Mouse (Mus musculus) G1E (cell line): Measurements from ENCODE around the gene Olfr968. TPM values are rescaled to one million over a fixed set of nuclear protein-coding genes. Genes with fewer than 3 reads are reported as not detected.

ENCODE experiments used
- polyA plus RNA-seq: library from polyadenylated mRNA; stranded (reverse); fragments of >175 nt; gene quantifications from 2 replicates; pipeline ENCODE4 v1.2.3, GENCODE M21; 2012
- total RNA-seq, 2 experiments: library from RNA; stranded (forward) in 1 of 2; stranded (reverse) in 1 of 2; fragments of 200-1000 nt in 1 of 2; fragments of >200 nt in 1 of 2; fragmentation: Nextera tagmentation in 1 of 2; gene quantifications; 2 replicates each; pipeline ENCODE4 v1.2.3; 2014 to 2017

The Olfr968 gene
- total and polyA plus RNA-seq, 3 experiments: 0.11 TPM; not detected in 2

Other genes starting within 250 kb of the Olfr968 start
Only the 20 nearest of the 23 such genes appear.
- not detected in 2 replicates for gene Olfr959, start 207.7 kb downstream of the Olfr968 start, total RNA-seq (2014; fragmentation: Nextera tagmentation)
- 0.05 and 0.23 TPM in 2 replicates for gene Olfr959, start 207.7 kb downstream of the Olfr968 start, total RNA-seq (2017)
- gene Olfr959, start 207.7 kb downstream of the Olfr968 start, polyA plus RNA-seq: not detected in 2 replicates
- not detected in 2 replicates for gene AW551984, start 178.8 kb downstream of the Olfr968 start, total RNA-seq (2014; fragmentation: Nextera tagmentation)
- 0.27 TPM in 1 of 2 replicates, not detected in the other for gene AW551984, start 178.8 kb downstream of the Olfr968 start, total RNA-seq (2017)
- not detected in 2 replicates for gene AW551984, start 178.8 kb downstream of the Olfr968 start, polyA plus RNA-seq
- not detected in 2 replicates for gene Olfr148, start 172.6 kb downstream of the Olfr968 start, total RNA-seq (2014; fragmentation: Nextera tagmentation)
- gene Olfr148, start 172.6 kb downstream of the Olfr968 start, total RNA-seq (2017): 0.12 TPM in 1 of 2 replicates, not detected in the other
- gene Olfr148, start 172.6 kb downstream of the Olfr968 start, polyA plus RNA-seq: not detected in 2 replicates
- not detected in 2 replicates for gene Olfr960, start 161.9 kb downstream of the Olfr968 start, total RNA-seq (2014; fragmentation: Nextera tagmentation)
- gene Olfr960, start 161.9 kb downstream of the Olfr968 start, total RNA-seq (2017): 0.49 TPM in 1 of 2 replicates, not detected in the other
- gene Olfr960, start 161.9 kb downstream of the Olfr968 start, polyA plus RNA-seq: not detected in 2 replicates
- not detected in 2 replicates for gene Olfr961, start 138.2 kb downstream of the Olfr968 start, total RNA-seq (2014; fragmentation: Nextera tagmentation)
- gene Olfr961, start 138.2 kb downstream of the Olfr968 start, total RNA-seq (2017): 0.11 and 0.12 TPM in 2 replicates
- not detected in 2 replicates for gene Olfr961, start 138.2 kb downstream of the Olfr968 start, polyA plus RNA-seq
- not detected in 2 replicates for gene Olfr963, start 116.0 kb downstream of the Olfr968 start, total RNA-seq (2014; fragmentation: Nextera tagmentation)
- gene Olfr963, start 116.0 kb downstream of the Olfr968 start, total RNA-seq (2017): 0.06 TPM in 1 of 2 replicates, not detected in the other
- not detected in 2 replicates for gene Olfr963, start 116.0 kb downstream of the Olfr968 start, polyA plus RNA-seq
- not detected in 2 replicates for gene Olfr149, start 76.1 kb downstream of the Olfr968 start, total RNA-seq (2014; fragmentation: Nextera tagmentation)
- 0.17 TPM in 1 of 2 replicates, not detected in the other for gene Olfr149, start 76.1 kb downstream of the Olfr968 start, total RNA-seq (2017)
- gene Olfr149, start 76.1 kb downstream of the Olfr968 start, polyA plus RNA-seq: not detected in 2 replicates
- gene Olfr965, start 71.9 kb downstream of the Olfr968 start, total RNA-seq (2014; fragmentation: Nextera tagmentation): not detected in 2 replicates
- gene Olfr965, start 71.9 kb downstream of the Olfr968 start, total RNA-seq (2017): 0.23 TPM in 1 of 2 replicates, not detected in the other
- gene Olfr965, start 71.9 kb downstream of the Olfr968 start, polyA plus RNA-seq: not detected in 2 replicates
- not detected in 2 replicates for gene Olfr150, start 52.3 kb downstream of the Olfr968 start, total RNA-seq (2014; fragmentation: Nextera tagmentation)
- 0.11 TPM in 1 of 2 replicates, not detected in the other for gene Olfr150, start 52.3 kb downstream of the Olfr968 start, total RNA-seq (2017)
- not detected in 2 replicates for gene Olfr150, start 52.3 kb downstream of the Olfr968 start, polyA plus RNA-seq
- not detected in 2 replicates for gene Olfr967, start 37.0 kb downstream of the Olfr968 start, total RNA-seq (2014; fragmentation: Nextera tagmentation)
- gene Olfr967, start 37.0 kb downstream of the Olfr968 start, total RNA-seq (2017): 0.16 TPM in 1 of 2 replicates, not detected in the other
- not detected in 2 replicates for gene Olfr967, start 37.0 kb downstream of the Olfr968 start, polyA plus RNA-seq
- not detected in 2 replicates for gene Olfr969, start 7.7 kb upstream of the Olfr968 start, total RNA-seq (2014; fragmentation: Nextera tagmentation)
- not detected in 2 replicates for gene Olfr969, start 7.7 kb upstream of the Olfr968 start, total RNA-seq (2017)
- not detected in 2 replicates for gene Olfr969, start 7.7 kb upstream of the Olfr968 start, polyA plus RNA-seq
- not detected in 2 replicates for gene Olfr970, start 25.6 kb upstream of the Olfr968 start, total RNA-seq (2014; fragmentation: Nextera tagmentation)
- gene Olfr970, start 25.6 kb upstream of the Olfr968 start, total RNA-seq (2017): 0.33 TPM in 1 of 2 replicates, not detected in the other
- not detected in 2 replicates for gene Olfr970, start 25.6 kb upstream of the Olfr968 start, polyA plus RNA-seq
- gene Olfr971, start 53.6 kb upstream of the Olfr968 start, total RNA-seq (2014; fragmentation: Nextera tagmentation): not detected in 2 replicates
- not detected in 2 replicates for gene Olfr971, start 53.6 kb upstream of the Olfr968 start, total RNA-seq (2017)
- gene Olfr971, start 53.6 kb upstream of the Olfr968 start, polyA plus RNA-seq: not detected in 2 replicates
- not detected in 2 replicates for gene Olfr972, start 83.2 kb upstream of the Olfr968 start, total RNA-seq (2014; fragmentation: Nextera tagmentation)
- 0.44 TPM in 1 of 2 replicates, not detected in the other for gene Olfr972, start 83.2 kb upstream of the Olfr968 start, total RNA-seq (2017)
- gene Olfr972, start 83.2 kb upstream of the Olfr968 start, polyA plus RNA-seq: not detected in 2 replicates
- not detected in 2 replicates for gene Olfr229, start 124.1 kb upstream of the Olfr968 start, total RNA-seq (2014; fragmentation: Nextera tagmentation)
- gene Olfr229, start 124.1 kb upstream of the Olfr968 start, total RNA-seq (2017): 0.16 TPM in 1 of 2 replicates, not detected in the other
- gene Olfr229, start 124.1 kb upstream of the Olfr968 start, polyA plus RNA-seq: not detected in 2 replicates
- not detected in 2 replicates for gene Olfr974, start 154.2 kb upstream of the Olfr968 start, total RNA-seq (2014; fragmentation: Nextera tagmentation)
- gene Olfr974, start 154.2 kb upstream of the Olfr968 start, total RNA-seq (2017): not detected in 2 replicates
- not detected in 2 replicates for gene Olfr974, start 154.2 kb upstream of the Olfr968 start, polyA plus RNA-seq
- gene Olfr975, start 168.8 kb upstream of the Olfr968 start, total RNA-seq (2014; fragmentation: Nextera tagmentation): 0.38 TPM in 1 of 2 replicates, not detected in the other
- gene Olfr975, start 168.8 kb upstream of the Olfr968 start, total RNA-seq (2017): 0.22 and 0.29 TPM in 2 replicates
- gene Olfr975, start 168.8 kb upstream of the Olfr968 start, polyA plus RNA-seq: not detected in 2 replicates
- not detected in 2 replicates for gene Olfr976, start 177.9 kb upstream of the Olfr968 start, total RNA-seq (2014; fragmentation: Nextera tagmentation)
- gene Olfr976, start 177.9 kb upstream of the Olfr968 start, total RNA-seq (2017): not detected in 2 replicates
- gene Olfr976, start 177.9 kb upstream of the Olfr968 start, polyA plus RNA-seq: not detected in 2 replicates
- gene Olfr978, start 208.9 kb upstream of the Olfr968 start, total RNA-seq (2014; fragmentation: Nextera tagmentation): not detected in 2 replicates
- gene Olfr978, start 208.9 kb upstream of the Olfr968 start, total RNA-seq (2017): 0.05 and 0.23 TPM in 2 replicates
- gene Olfr978, start 208.9 kb upstream of the Olfr968 start, polyA plus RNA-seq: not detected in 2 replicates
- gene Olfr979, start 220.2 kb upstream of the Olfr968 start, total RNA-seq (2014; fragmentation: Nextera tagmentation): not detected in 2 replicates
- gene Olfr979, start 220.2 kb upstream of the Olfr968 start, total RNA-seq (2017): 0.16 TPM in 1 of 2 replicates, not detected in the other
- gene Olfr979, start 220.2 kb upstream of the Olfr968 start, polyA plus RNA-seq: not detected in 2 replicates